Mouse (Mus musculus) left cerebral cortex, adult 2 months (tissue): ENCODE measurements around the gene Sec22a. TPM values are rescaled to one million over a fixed set of nuclear protein-coding genes. Genes with fewer than 3 reads are reported as not detected.

ENCODE experiments used
- DNase-seq, 2 experiments: peaks; one replicate each; pipeline ENCODE4 v3.0.0; 2021 to 2022; ENCODE audit warnings: low spot score in 2 of 2, mixed read lengths in 1 of 2; ENCODE audit errors: extremely low spot score in 1 of 2
- H3K27ac ChIP-seq: fragments of 200-600 bp; 2 replicates; pipeline ENCODE4 v1.8.1; 2022
- H3K4me3 ChIP-seq: fragments of 200-600 bp; 2 replicates; pipeline ENCODE4 v1.8.1; 2022
- CTCF ChIP-seq: fragments of 200-600 bp; IDR thresholded peaks from 2 replicates; pipeline ENCODE4 v1.8.1; 2022; ENCODE audit warnings: antibody characterized with exemption, mild to moderate bottlenecking, moderate library complexity
- intact Hi-C: fragments of 180-260 bp; cut with DNase I; formaldehyde crosslinking; loops from one replicate; pipeline ENCODE4 v1.15.1; 2025
- total RNA-seq, 2 experiments: library from RNA; stranded (reverse); gene quantifications; 2 replicates each; pipeline ENCODE4 v1.2.3; 2021

Sec22a gene
- total RNA-seq, 2 experiments from 2014 or later: 12.9 to 14.1 TPM

DNA sequence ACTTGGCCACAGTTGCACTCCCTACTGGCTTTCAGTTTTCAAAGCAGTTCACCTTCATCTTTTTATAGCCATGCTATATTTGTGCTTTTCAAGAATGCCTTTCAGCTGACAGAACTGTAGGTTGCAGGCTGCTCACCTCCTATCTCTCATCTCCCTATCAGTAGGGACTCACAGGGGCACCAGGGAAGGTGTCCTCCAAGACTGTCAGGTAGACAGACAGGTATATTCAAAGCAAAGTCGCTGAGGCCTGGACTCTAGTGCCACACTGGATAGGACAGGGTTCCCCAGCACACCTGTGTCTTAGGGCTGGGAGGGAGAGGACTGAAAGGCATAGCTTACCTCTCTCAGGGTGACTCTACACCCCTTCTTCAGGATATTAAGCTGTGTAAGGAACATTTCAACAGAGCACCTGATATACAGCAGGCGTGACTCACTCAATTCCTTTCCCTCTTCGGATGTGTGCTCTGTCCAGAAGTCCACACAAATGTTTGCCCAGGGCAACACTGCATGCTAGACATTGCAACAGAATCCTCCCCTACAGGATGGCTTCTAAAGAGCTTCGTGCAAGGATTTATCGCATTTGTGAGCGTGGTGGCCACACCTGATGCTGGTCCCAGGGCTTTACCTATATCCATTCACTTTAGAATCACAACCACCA, 55.1 kb downstream of the Sec22a start:
- no peak for TF ChIP-seq CTCF
- DNase-seq: no peak
- intact Hi-C loops: no loop called here
- H3K27ac ChIP-seq: no peak overlapping the region
- no peak overlapping the region for H3K4me3 ChIP-seq

DNA sequence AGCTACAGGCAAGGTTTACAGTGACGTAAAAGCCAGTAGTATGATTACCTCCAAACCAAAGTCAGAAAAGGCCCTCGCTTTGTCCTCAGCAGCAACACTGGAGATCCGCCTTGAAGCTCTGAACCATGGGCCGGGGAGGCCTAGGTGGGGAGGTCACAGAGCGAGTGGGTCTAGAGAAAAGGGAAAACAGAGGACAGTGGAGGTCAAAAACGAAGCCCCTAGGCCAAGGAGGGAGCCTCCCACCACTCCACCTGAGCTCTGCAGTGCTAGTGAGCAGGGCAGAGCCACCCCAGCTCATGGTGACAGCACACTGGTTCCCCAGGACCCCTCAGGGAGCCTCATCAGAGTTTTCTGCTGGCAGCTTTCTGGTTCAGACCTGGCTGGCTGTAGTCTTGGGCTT, 55.7 kb downstream of the Sec22a start:
- intact Hi-C loops: no loop called here
- no peak for TF ChIP-seq CTCF
- no peak for DNase-seq
- no peak overlapping the region for H3K4me3 ChIP-seq
- no peak overlapping the region for H3K27ac ChIP-seq

DNA sequence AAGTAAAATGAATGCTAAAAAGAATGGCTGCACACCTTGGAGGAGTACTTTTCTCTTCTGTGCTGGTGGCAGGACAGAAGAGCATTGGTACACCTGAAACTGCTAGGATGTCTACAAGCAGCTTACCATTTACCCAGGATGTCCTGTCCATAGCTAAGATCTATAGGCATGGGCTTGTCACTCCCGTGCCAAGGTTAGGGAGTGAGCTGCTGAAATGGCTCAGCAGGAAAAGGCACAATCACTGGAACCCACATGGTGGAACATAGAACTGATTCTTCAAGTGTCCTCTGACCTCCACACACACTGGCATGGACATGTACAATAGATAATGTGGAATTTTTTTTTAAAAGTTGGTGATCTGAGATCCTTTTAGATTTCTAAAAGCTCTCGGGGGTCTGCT, 56.4 kb downstream of the Sec22a start:
- no peak for TF ChIP-seq CTCF

DNA sequence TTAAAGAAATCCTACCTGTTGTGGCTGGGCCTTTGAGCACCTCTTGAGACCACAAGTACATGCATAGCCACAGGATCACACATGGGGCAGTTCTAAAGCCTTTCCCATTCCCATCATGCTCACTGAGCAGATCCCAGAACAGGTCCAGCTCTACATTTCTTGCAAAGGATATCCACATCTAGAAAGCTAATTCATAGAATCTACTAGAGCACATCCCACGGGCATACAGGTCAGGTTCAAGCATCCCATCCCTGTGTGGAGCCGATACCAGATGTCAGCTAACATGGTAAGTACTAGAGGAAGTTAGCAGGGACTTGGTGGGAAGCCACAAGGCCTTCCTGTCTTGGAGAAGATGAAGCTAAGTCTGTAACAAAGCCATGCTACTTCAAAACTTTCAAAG, 57.1 kb downstream of the Sec22a start:
- Histone ChIP-seq H3K4me3 (no peak overlapping the region), H3K27ac (no peak overlapping the region)
- intact Hi-C loops: no loop called here
- no peak for TF ChIP-seq CTCF
- DNase-seq: no peak

More for the DNA sequence above, 56.4 kb downstream of the Sec22a start:
- Histone ChIP-seq H3K4me3 (no peak overlapping the region), H3K27ac (no peak overlapping the region)
- intact Hi-C loops: no loop called here
- DNase-seq: no peak

DNA sequence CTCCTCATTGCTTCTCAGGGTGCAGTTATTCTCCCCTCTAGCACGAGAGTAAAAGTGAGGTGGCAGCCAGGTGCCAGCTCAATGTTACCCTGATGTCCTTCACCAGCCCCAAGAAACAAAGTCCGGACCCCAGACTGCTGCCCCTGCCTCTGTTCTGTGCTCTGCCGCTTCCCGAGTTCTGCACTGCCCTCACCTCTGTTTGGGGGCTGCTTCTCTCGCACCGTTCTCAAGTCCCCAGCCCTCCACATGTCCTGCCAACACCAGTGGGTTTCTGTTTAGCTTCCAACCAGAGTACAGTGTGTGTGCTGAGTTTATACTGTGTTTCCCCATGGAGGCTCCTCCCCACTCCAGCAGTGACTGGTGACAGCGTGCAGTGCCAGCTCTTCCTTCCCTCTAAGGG, 58.5 kb downstream of the Sec22a start:
- Histone ChIP-seq H3K27ac (no peak overlapping the region), H3K4me3 (no peak overlapping the region)
- TF ChIP-seq CTCF: no peak
- no peak for DNase-seq
- intact Hi-C loops: no loop called here

DNA sequence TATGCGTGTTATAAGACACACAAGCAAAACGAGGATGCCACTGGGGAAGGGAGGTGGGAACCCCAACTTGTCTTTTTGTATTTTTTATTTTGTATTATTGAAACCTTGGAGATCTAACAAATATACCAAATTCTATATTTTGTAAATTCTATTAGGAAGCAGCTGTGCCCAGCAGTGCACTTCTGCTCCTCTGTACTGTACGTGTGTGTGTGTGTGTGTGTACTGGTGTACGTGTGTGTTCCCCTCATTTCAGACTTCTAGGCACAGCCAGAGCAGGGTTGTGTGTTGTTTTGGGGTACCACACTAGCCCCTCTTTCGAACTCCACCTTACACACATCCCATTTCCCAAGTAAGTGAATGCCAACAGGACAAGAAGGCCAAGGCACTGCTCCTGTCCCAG, 59.3 kb downstream of the Sec22a start:
- Histone ChIP-seq H3K27ac (no peak overlapping the region), H3K4me3 (no peak overlapping the region)
- intact Hi-C loops: no loop called here
- no peak for TF ChIP-seq CTCF
- DNase-seq: no peak

DNA sequence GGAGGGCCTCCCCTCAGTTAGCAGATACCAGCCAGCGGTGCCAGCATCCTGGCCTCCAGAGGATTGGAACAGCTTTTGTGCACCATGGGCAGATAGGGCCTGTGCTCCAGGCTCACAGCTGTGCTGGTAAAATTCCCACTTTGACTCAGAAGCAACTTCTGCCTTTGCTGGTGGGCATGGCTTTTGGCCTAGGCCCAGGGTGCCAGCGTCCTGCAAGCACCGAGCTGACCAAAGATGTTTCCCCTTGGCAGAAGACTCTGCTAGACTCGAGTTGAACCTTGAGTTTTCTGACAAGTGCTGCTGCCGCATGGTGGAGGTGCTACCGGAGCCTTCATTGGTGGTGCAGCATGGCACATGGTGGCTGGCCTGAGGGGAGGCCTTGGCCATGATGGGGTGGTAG, 60.0 kb downstream of the Sec22a start:
- Histone ChIP-seq H3K4me3 (no peak overlapping the region), H3K27ac (no peak overlapping the region)
- DNase-seq: no peak
- TF ChIP-seq CTCF: no peak
- intact Hi-C loops: no loop called here

DNA sequence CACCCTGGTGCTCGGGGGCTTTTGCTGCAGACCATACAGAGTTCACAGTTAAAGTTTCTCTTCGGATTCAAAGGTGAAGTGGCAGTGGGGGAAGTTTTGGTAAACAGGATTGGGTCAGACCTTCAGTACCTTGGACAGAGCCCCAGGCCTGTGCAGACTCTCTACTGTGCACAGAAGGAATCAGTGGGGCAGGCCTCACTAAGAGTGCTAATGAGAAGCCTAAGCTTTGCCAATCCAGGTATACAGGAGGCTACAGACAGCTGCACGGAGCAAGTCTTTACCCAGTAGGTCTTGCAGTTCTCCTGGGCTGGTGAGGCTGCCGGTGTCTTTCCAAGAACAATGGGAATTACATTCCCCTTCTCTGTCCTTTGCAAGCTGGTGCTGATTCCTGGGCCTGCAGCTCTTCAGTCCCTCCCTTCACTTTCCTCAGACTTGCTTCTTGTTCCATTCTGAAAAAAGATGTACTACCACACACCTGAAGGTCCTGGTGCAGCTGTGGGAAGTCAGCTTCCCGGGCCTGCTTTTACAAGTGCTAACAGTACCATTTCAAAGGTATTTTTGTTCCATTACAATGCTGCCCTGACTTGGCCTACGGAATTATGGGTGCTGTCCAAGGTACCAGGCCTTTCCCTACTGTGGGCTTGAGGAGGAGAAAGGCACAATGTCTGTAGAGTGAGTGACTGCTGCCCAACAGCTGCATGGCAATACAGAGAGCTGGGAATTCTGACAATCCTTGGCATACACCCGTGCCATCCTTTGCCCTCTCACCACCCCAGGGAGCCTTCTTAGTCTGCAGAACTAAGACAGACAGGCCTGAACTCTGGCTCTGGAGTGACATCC, 61.1 kb downstream of the Sec22a start:
- H3K4me3 ChIP-seq: no peak overlapping the region
- no peak for TF ChIP-seq CTCF
- H3K27ac ChIP-seq: no peak overlapping the region
- DNase-seq: no peak
- intact Hi-C loops: no loop called here

DNA sequence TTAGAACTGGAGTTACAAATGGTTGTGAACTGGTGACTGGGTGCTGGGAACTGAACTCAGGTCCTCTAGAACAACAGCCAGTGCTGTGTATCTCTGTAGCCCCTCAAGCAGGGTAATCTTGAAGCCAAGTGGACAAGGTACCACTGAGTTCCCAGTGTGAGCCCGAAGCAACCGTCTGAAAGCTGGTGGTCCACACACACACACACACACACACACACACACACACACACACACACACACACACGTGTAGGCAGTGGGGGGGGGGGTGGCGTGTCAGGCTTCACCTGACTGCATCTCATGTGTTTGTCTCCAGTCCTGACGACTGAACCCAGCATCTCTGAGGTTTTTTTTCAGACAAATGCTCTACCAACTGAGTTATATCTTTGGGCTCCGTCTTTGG, 63.6 kb downstream of the Sec22a start:
- no peak overlapping the region for H3K27ac ChIP-seq
- DNase-seq: no peak
- TF ChIP-seq CTCF: no peak
- intact Hi-C loops: no loop called here
- no peak overlapping the region for H3K4me3 ChIP-seq

DNA sequence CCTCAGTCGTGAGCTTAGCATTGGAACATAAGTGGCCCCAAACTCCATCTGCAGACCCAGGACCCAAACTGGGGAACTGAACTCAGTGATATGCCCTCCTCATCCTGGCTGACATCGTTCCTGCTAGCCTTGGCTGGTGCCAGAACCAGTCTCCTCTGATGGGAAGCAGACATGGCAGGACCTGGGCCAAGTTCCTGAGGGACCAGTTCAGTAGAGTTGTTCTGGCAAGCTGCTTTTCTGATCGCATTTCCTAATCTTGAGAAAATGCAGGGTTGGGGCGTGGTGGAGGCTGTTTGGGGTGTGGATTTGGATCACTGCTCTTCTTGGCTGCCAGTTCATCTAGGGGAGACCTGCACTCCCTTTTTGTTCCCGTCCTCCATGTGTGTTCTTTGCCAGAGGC, 65.9 kb downstream of the Sec22a start:
- Histone ChIP-seq H3K27ac (no peak overlapping the region), H3K4me3 (no peak overlapping the region)
- intact Hi-C loops: no loop called here
- no peak for TF ChIP-seq CTCF
- no peak for DNase-seq

DNA sequence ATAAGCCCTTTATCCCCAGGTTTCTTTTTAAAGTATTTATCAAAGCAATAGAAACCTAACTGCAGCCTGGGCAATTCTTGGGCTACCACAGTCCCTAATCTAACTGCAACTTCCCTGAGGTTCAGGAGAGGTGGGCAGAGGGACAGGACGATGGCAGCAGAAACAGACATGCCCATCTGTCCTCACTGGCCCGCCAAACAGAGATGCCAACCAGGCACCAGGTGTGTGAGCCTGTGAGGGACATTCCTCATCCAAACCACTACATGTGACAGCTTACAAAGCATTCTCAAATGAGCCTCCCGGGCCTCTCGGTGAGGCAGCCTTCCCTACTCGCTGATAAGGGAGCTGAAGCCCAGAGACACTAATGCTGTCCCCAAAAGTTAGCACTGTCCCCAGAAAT, 76.5 kb downstream of the Sec22a start:
- DNase-seq: no peak
- no peak for TF ChIP-seq CTCF
- H3K4me3 ChIP-seq: no peak overlapping the region
- no peak overlapping the region for H3K27ac ChIP-seq
- intact Hi-C loops: no loop called here

DNA sequence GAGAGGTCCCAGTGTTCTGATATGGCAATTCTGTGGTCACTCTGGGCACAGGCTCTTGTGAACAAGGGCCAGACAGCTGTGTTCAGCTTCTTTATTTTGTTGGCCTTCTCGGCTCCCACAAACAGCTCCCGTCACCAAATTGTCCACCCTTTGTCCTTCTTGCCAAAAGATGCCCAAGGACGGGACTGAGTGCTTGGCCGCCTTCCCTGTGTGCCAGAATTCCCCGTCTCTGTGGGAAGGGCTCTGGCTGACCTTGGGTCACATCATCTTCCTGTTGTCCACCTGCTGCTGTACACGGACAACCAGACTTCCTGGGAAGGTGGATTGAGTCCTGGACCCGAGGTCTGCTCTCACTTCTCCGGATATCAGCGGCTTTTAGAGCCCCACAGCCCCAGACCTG, 77.9 kb downstream of the Sec22a start:
- intact Hi-C loops: no loop called here
- no peak overlapping the region for H3K27ac ChIP-seq
- DNase-seq: no peak
- no peak for TF ChIP-seq CTCF
- H3K4me3 ChIP-seq: no peak overlapping the region

DNA sequence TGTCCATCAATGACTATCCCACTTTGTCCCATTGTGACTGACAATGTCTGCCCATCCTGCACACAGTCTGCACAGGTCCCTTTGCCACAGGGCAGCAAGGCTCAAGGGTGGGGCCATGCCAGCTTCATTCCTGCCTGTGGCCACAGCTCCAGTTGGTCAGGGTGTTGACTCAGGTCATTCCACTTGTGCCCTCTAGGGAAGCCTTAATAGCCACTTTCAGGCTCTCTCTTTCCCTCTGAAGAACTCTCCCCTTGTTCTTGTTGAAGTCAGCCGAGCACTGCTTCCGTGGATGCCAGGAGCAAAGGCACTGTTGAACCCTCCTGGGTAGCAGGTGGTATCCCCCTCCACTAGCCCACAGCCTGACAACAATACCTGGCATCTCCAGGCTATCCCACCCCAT, 81.3 kb downstream of the Sec22a start:
- H3K4me3 ChIP-seq: no peak overlapping the region
- H3K27ac ChIP-seq: no peak overlapping the region
- intact Hi-C loops: no loop called here
- no peak for TF ChIP-seq CTCF
- DNase-seq: no peak
